Mouse (Mus musculus) ovary, postnatal 36 days (tissue): ENCODE measurements around the gene Vps53.
"Not testable (repeated sequence)": the region's sequence is repeated elsewhere in the genome, so short reads cannot be mapped to it uniquely, and the experiment has no call there.

Experiments used
- DNase-seq: peaks from one replicate; pipeline ENCODE4 v3.0.0; 2022; ENCODE audit warnings: low spot score, mixed read lengths

Gene Vps53

GRCm38 (mm10) chr11:76015814-76016213 is 163.6 kb downstream of the Vps53 start:
- no peak for DNase-seq

DNA sequence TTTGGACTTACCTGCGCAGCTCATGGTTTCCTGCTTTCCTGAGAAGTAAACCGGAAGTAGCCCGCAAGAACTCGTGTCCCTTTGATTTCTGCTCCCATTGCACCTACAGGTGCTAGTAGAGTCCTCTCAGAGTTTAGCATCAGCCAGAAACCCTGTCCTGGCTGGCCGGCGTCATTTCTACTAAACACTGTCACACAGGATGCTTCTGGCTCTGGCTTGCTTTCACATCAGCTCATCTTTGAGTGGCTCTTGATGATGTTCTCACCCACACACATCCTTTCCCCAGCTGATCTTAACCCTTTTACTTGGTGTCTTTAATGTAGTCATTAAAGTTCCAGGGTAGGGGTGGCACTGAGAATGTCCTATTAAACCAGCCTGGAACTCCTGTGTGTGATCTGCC is 164.2 kb downstream of the Vps53 start:
- DNase-seq = no peak

DNA sequence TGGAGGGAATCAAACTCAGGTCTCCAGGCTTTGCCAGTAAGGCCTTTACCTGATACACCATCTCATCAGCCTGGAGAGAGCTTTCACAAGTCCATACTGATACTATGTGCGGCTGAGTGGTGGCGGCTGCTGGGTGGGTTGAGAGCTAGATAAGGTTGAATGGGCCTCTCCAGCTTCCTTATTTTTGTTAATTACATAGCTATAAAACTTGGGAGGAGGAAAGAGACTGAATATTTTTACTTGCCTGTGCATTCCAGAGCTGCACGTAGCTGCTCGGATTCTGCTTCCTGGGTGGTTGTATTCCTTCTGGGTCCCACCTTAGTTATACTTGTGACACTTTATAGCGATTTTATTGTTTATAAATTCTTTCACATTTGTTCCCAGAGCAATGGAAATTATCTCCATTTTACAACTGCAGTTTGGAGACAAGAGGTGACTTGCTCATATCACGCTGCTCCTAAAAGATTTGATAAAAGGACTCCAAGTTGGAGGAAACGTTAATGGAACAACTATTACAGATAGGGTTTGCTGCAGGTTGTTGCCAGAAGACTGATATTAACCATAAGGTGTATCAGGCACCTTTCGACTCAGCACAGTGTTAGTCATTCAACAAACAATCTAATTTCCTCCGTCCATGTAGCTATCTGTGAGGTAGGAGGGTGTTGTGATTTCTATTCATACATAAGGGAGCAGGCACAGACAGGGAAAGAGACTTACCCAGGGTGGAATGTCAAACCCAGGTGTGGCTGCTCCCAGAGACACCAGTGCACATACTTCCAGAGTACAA is 168.4 kb downstream of the Vps53 start:
- no peak for DNase-seq

DNA sequence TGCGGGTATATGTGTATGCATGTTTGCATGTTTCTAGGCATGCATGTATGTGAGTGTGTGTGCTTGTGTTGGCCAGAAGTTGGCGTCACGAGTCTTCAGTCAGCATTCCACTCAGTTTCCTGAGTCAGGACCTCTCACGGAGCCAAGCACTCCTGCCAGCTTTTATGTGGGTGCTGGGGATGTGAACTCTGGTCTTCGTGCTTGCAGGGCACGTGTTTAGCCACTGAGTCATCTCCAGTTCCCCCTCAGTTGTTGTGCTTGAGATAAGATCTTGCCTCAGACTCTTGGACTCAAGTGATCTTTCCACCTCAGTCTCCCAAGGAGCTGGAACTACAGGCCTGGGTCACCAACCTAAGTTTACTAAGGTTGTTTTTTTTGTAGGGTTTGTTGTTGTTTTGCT is 170.3 kb downstream of the Vps53 start:
- DNase-seq = no peak

DNA sequence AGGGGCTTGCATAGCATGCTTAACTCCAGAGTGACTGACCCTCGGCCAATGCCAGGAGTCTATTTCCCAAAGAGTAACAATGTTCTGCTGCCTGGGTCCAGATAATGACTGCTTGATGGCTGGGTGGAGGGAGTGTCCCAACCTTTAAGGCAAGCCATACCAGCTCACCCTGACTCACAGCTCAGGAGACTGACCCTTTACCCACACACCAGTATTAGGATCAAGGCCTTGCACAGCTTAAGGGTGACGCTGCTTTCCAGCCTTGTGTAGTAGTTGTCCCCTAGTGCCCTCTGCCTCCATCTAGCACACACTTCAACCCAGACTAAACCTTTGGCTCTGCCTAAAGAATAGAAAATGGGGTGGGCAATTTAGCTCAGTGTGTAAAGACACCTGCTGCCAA is 171.3 kb downstream of the Vps53 start:
- DNase-seq = no peak

GRCm38 (mm10) chr11:76004276-76004675 is 175.2 kb downstream of the Vps53 start:
- DNase-seq = not testable (repeated sequence)

DNA sequence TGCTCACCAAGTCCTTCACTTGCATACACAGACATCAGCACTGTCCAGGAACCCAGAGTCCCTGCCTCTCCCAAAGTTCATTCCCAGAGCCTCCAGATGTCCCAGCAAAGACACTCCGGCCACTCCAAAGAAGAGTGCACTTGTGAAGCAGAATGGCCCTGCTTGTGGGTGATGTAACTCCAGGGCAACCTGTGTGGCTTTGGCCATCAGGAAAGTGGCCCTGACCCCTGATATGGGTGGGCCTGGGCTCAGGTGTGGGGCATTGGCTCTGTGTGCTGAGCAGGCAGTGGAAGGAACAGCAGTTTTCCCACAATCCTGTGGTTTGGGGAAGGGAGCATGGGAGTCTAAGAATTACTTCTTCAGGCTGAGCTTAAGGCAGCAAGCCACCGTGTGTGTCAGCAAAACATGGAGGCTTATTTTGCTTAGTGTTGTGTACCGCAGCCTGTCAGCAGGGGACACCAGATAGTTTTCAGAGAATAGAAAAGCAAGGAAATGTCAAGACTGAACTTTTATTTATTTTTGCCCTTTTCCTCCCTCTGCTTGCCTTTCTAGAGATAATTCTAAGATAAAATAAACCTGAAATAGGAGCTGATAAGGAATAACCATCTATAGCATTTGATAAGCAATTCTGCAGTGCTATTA is 178.1 kb downstream of the Vps53 start:
- no peak for DNase-seq

DNA sequence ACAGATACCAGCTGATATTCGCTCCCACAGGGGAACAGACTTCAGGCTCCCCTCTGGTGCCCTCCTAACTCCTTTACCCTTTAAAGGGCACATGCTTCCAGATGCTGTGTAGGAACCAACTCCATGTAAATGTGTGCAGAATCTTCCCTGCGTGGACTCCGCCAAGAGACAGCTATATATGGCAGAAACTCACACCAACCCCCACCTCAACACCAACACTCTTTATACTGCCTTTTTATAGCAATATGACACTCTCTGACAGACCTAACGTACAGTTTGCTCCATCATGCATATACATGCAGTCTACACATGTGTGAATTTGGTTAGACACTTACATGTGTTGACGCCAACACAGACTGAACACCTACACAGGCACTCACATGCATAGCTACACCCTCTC is 178.7 kb downstream of the Vps53 start:
- DNase-seq = no peak

- DNase-seq = peak; percentile 79
Measured at GRCm38 (mm10) chr11:75999440-76000155, 179.8 kb downstream of the Vps53 start, which contains the start of gene 1700016K19Rik. Gene 1700016K19Rik, plus strand, starts transcription at chr11:75999912.
